Mouse (Mus musculus) large intestine, adult 2 months (tissue): ENCODE results near the gene Gm7942. TPM values are rescaled to one million over a fixed set of nuclear protein-coding genes. Genes with fewer than 3 reads are reported as not detected.
"Not testable (repeated sequence)": the region's sequence is repeated elsewhere in the genome, so short reads cannot be mapped to it uniquely, and the experiment has no call there.

ENCODE experiments used
- DNase-seq: peaks from one replicate; pipeline ENCODE4 v3.0.0-alpha.2; 2012; ENCODE audit warnings: low read depth, low spot score
- WGBS: fragments of 180-500 bp; shearing (Covaris S2); methylation state at CpG from one replicate; pipeline ENCODE4 v1.1.7; 2018; 5-methylcytosine and 5-hydroxymethylcytosine counted together
- polyA plus RNA-seq: library from polyadenylated mRNA; depleted of rRNA; stranded (reverse); fragments of >200 nt; gene quantifications from 2 replicates; pipeline ENCODE4 v1.2.3, GENCODE M21; 2012; rRNA removed

Gene Gm7942
- polyA plus RNA-seq, result not detected in 2 replicates

- WGBS, result no CpG with 5 or more reads among the region's 3 CpGs
- DNase-seq, result not testable (repeated sequence)
Observed at GRCm38 (mm10) chr5:95106638-95107037, at the start of gene Gm7942. Gm7942 (plus strand) TSS chr5:95106938.

Other genes starting within 250 kb of the Gm7942 start
- gene Gm3183, start 241.5 kb upstream of the Gm7942 start, polyA plus RNA-seq, result 0.17 TPM in 1 of 2 replicates, not detected in the other
- gene Gm6367, start 118.3 kb upstream of the Gm7942 start, polyA plus RNA-seq, result not detected in 2 replicates
- not detected in 2 replicates for gene Gm16513, start 75.7 kb downstream of the Gm7942 start, polyA plus RNA-seq
- gene Gm10424, start 165.8 kb downstream of the Gm7942 start, polyA plus RNA-seq, result not detected in 2 replicates
- gene Gm3259, start 199.0 kb downstream of the Gm7942 start, polyA plus RNA-seq, result not detected in 2 replicates